Mouse (Mus musculus): ENCODE results near the gene Rnf213. TPM values are rescaled to one million over a fixed set of nuclear protein-coding genes. Genes with fewer than 3 reads are reported as not detected.

Rnf213 gene
- polyA plus RNA-seq, 1 experiment from 2014 or later: 12.0 TPM

GRCm38 (mm10) chr11:119427986-119428385, 35.1 kb downstream of the Rnf213 start:
- Histone ChIP-seq H3K27ac (replicated peaks in 1 of 2; ENCODE audit: control insufficient read depth in 1 of 2, insufficient read depth in 1 of 2, low read depth in 2 of 2, low read length in 2 of 2) (no peak overlapping the region), H3K4me1 (ENCODE audit: control insufficient read depth in 2 of 2, insufficient read depth in 2 of 2, low read length in 2 of 2) (peaks cover 9 to 10% of the 10 kb centered on the region in 2 experiments), H3K36me3 (ENCODE audit: control insufficient read depth, insufficient read depth, low read length) (peaks cover 82% of the 10 kb centered on the region), H3K4me2 (ENCODE audit: low read length) (peak overlapping the region; percentile 63), H3K9ac (ENCODE audit: low read length) (no peak overlapping the region), H3K4me3 (ENCODE audit: control insufficient read depth in 1 of 2, insufficient read depth in 1 of 2, low read depth in 1 of 2, low read length in 2 of 2) (no peak overlapping the region), H3K9me3 (ENCODE audit: control insufficient read depth, low read length) (no peaks in the 10 kb centered on the region), H3K27me3 (ENCODE audit: control insufficient read depth, insufficient read depth, low read length) (no peaks in the 10 kb centered on the region)
- ATAC-seq (ENCODE audit: insufficient number of reproducible peaks, insufficient read depth, low FRiP score, low read depth): no peak
- WGBS: 64% methylated on average over 5 of the region's 5 CpGs

GRCm38 (mm10) chr11:119428649-119429136, 35.8 kb downstream of the Rnf213 start:
- peaks cover 82% of the 10 kb centered on the region for H3K36me3 ChIP-seq (ENCODE audit: control insufficient read depth, insufficient read depth, low read length)
- H3K9me3 ChIP-seq (ENCODE audit: control insufficient read depth, low read length): no peaks in the 10 kb centered on the region
- peak overlapping the region; percentile 8 to 15 for H3K4me3 ChIP-seq (ENCODE audit: control insufficient read depth in 1 of 2, insufficient read depth in 1 of 2, low read depth in 1 of 2, low read length in 2 of 2)
- ATAC-seq (ENCODE audit: insufficient number of reproducible peaks, insufficient read depth, low FRiP score, low read depth): peak; percentile 58; the same call in 1 of the 2 replicates
- H3K27ac ChIP-seq (replicated peaks in 1 of 2; ENCODE audit: control insufficient read depth in 1 of 2, insufficient read depth in 1 of 2, low read depth in 2 of 2, low read length in 2 of 2): no peak overlapping the region
- H3K9ac ChIP-seq (ENCODE audit: low read length): no peak overlapping the region
- peaks cover 9 to 10% of the 10 kb centered on the region in 2 experiments for H3K4me1 ChIP-seq (ENCODE audit: control insufficient read depth in 2 of 2, insufficient read depth in 2 of 2, low read length in 2 of 2)
- WGBS: under 1% methylated on average over 25 of the region's 35 CpGs
- peak overlapping the region; percentile 63 for H3K4me2 ChIP-seq (ENCODE audit: low read length)
- H3K27me3 ChIP-seq (ENCODE audit: control insufficient read depth, insufficient read depth, low read length): no peaks in the 10 kb centered on the region

DNA sequence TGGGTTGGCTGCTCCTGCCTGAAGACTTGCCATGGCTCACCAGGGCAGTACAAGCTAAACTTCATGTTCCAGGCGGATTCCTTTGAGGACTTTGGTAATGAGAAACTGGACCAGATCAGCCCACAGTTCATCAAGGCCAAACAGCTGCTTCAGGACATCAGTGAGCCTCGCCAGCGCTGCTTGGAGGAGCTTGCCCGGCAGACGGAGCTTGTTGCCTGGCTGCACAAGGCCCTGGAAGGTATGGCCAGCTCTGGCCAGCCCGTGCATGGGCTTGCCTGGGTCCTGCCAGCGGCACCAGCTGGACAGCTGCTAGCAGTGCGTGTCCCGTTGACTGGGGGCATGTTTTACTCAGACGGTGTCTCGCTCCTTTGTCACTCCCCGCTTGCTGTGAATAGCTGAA, 38.6 kb downstream of the Rnf213 start:
- H3K27me3 ChIP-seq (ENCODE audit: control insufficient read depth, insufficient read depth, low read length): no peaks in the 10 kb centered on the region
- no peak for ATAC-seq (ENCODE audit: insufficient number of reproducible peaks, insufficient read depth, low FRiP score, low read depth)
- H3K4me1 ChIP-seq (ENCODE audit: control insufficient read depth in 2 of 2, insufficient read depth in 2 of 2, low read length in 2 of 2): peaks cover 9 to 10% of the 10 kb centered on the region in 2 experiments
- no peak overlapping the region for H3K4me2 ChIP-seq (ENCODE audit: low read length)
- no peak overlapping the region for H3K4me3 ChIP-seq (ENCODE audit: control insufficient read depth in 1 of 2, insufficient read depth in 1 of 2, low read depth in 1 of 2, low read length in 2 of 2)
- WGBS: 91% methylated on average over 12 of the region's 12 CpGs
- H3K36me3 ChIP-seq (ENCODE audit: control insufficient read depth, insufficient read depth, low read length): peaks cover 83% of the 10 kb centered on the region
- H3K27ac ChIP-seq (replicated peaks in 1 of 2; ENCODE audit: control insufficient read depth in 1 of 2, insufficient read depth in 1 of 2, low read depth in 2 of 2, low read length in 2 of 2): no peak overlapping the region
- H3K9ac ChIP-seq (ENCODE audit: low read length): no peak overlapping the region
- H3K9me3 ChIP-seq (ENCODE audit: control insufficient read depth, low read length): no peaks in the 10 kb centered on the region

DNA sequence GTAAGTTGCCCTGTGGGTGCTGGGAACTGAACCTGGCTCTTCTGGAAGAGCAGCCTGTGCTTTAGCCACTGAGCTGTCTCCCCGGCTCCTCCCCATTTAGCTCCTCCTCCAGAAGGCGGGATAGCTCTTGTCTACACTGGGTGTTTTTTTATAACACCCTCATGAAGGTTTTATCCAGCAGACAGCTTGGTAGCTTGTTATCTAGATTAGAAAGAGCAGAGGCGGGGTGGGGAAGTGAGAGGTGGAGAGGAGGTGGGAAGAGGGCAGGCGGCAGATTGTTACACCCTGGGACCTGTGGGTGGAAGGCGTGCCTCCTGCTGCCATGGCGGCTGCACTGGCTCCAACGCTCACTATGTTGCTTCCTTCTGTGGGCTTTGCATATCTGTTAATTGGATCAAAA, 39.8 kb downstream of the Rnf213 start:
- H3K27ac ChIP-seq (replicated peaks in 1 of 2; ENCODE audit: control insufficient read depth in 1 of 2, insufficient read depth in 1 of 2, low read depth in 2 of 2, low read length in 2 of 2): no peak overlapping the region
- 64% methylated on average over 7 of the region's 7 CpGs for WGBS

DNA sequence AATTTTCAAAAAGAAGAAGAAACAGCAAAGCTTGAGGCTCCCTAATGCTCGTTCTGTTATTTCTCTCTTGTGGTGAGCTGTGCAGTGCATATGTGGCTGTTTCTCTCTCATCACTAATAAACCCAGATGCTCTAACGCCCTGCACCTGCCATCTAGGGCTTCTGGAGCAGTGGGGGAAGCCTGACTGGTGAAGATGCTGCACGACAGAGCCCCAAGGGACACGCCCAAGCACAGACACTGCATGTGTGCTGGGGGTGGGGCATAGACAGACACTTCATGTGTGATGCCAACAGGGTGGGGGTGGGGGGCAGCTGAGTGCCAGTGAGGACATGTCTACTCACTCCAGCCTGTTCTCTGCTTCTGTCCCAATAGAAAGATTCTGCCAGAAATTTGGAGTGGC, 41.4 kb downstream of the Rnf213 start:
- 78% methylated on average over 4 of the region's 4 CpGs for WGBS
- H3K36me3 ChIP-seq (ENCODE audit: control insufficient read depth, insufficient read depth, low read length): peaks cover 96% of the 10 kb centered on the region
- no peaks in the 10 kb centered on the region for H3K9me3 ChIP-seq (ENCODE audit: control insufficient read depth, low read length)

More for the DNA sequence above, 39.8 kb downstream of the Rnf213 start:
- no peaks in the 10 kb centered on the region for H3K27me3 ChIP-seq (ENCODE audit: control insufficient read depth, insufficient read depth, low read length)
- H3K9me3 ChIP-seq (ENCODE audit: control insufficient read depth, low read length): no peaks in the 10 kb centered on the region
- H3K9ac ChIP-seq (ENCODE audit: low read length): no peak overlapping the region
- no peak overlapping the region for H3K4me2 ChIP-seq (ENCODE audit: low read length)
- ATAC-seq (ENCODE audit: insufficient number of reproducible peaks, insufficient read depth, low FRiP score, low read depth): no peak
- no peak overlapping the region for H3K4me3 ChIP-seq (ENCODE audit: control insufficient read depth in 1 of 2, insufficient read depth in 1 of 2, low read depth in 1 of 2, low read length in 2 of 2)
- peaks cover 83% of the 10 kb centered on the region for H3K36me3 ChIP-seq (ENCODE audit: control insufficient read depth, insufficient read depth, low read length)
- H3K4me1 ChIP-seq (ENCODE audit: control insufficient read depth in 2 of 2, insufficient read depth in 2 of 2, low read length in 2 of 2): peaks cover 6 to 8% of the 10 kb centered on the region in 2 experiments

DNA sequence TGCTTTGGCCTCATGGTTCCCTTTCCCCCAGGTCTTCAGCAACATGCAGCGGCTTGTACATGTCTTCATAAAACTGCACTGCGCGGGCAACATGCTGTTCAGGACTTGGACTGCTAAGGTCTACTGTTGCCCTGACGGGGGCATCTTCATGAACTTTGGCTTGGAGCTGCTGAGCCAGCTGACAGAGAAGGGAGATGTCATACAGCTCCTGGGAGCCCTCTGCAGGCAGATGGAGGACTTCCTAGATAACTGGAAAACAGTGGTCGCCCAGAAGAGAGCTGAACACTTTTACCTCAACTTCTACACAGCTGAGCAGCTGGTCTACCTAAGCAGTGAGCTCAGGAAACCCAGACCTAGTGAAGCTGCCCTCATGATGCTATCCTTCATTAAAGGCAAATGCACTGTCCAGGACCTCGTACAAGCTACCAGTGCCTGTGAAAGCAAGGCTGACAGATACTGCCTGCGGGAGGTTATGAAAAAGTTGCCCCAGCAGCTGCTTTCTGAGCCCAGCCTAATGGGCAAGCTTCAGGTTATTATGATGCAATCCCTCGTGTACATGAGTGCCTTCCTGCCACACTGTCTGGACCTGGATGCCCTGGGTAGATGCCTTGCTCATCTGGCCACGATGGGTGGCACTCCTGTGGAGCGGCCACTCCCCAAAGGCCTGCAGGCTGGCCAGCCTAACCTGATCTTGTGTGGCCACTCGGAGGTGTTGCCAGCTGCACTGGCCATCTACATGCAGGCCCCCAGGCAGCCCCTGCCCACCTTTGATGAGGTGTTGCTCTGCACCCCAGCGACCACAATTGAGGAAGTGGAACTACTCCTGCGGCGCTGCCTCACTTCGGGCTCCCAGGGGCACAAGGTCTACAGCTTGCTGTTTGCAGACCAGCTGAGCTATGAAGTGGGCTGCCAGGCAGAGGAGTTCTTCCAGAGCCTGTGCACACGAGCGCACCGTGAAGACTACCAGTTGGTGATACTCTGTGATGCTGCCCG, 43.3 kb downstream of the Rnf213 start:
- no peak overlapping the region for H3K4me2 ChIP-seq (ENCODE audit: low read length)
- ATAC-seq (ENCODE audit: insufficient number of reproducible peaks, insufficient read depth, low FRiP score, low read depth): no peak
- 74% methylated on average over 19 of the region's 19 CpGs for WGBS
- no peak overlapping the region for H3K4me3 ChIP-seq (ENCODE audit: control insufficient read depth in 1 of 2, insufficient read depth in 1 of 2, low read depth in 1 of 2, low read length in 2 of 2)
- peaks cover 100% of the 10 kb centered on the region for H3K36me3 ChIP-seq (ENCODE audit: control insufficient read depth, insufficient read depth, low read length)
- no peak overlapping the region for H3K9ac ChIP-seq (ENCODE audit: low read length)
- no peaks in the 10 kb centered on the region for H3K4me1 ChIP-seq (ENCODE audit: control insufficient read depth in 2 of 2, insufficient read depth in 2 of 2, low read length in 2 of 2)
- no peaks in the 10 kb centered on the region for H3K9me3 ChIP-seq (ENCODE audit: control insufficient read depth, low read length)
- no peak overlapping the region for H3K27ac ChIP-seq (replicated peaks in 1 of 2; ENCODE audit: control insufficient read depth in 1 of 2, insufficient read depth in 1 of 2, low read depth in 2 of 2, low read length in 2 of 2)
- H3K27me3 ChIP-seq (ENCODE audit: control insufficient read depth, insufficient read depth, low read length): no peaks in the 10 kb centered on the region

More for the DNA sequence above, 41.4 kb downstream of the Rnf213 start:
- no peak overlapping the region for H3K27ac ChIP-seq (replicated peaks in 1 of 2; ENCODE audit: control insufficient read depth in 1 of 2, insufficient read depth in 1 of 2, low read depth in 2 of 2, low read length in 2 of 2)
- no peak for ATAC-seq (ENCODE audit: insufficient number of reproducible peaks, insufficient read depth, low FRiP score, low read depth)
- no peak overlapping the region for H3K4me2 ChIP-seq (ENCODE audit: low read length)
- no peak overlapping the region for H3K4me3 ChIP-seq (ENCODE audit: control insufficient read depth in 1 of 2, insufficient read depth in 1 of 2, low read depth in 1 of 2, low read length in 2 of 2)
- H3K27me3 ChIP-seq (ENCODE audit: control insufficient read depth, insufficient read depth, low read length): no peaks in the 10 kb centered on the region
- no peak overlapping the region for H3K9ac ChIP-seq (ENCODE audit: low read length)
- no peaks in the 10 kb centered on the region for H3K4me1 ChIP-seq (ENCODE audit: control insufficient read depth in 2 of 2, insufficient read depth in 2 of 2, low read length in 2 of 2)

GRCm38 (mm10) chr11:119438776-119439175, 45.9 kb downstream of the Rnf213 start:
- no peak overlapping the region for H3K27ac ChIP-seq (replicated peaks in 1 of 2; ENCODE audit: control insufficient read depth in 1 of 2, insufficient read depth in 1 of 2, low read depth in 2 of 2, low read length in 2 of 2)
- peaks cover 100% of the 10 kb centered on the region for H3K36me3 ChIP-seq (ENCODE audit: control insufficient read depth, insufficient read depth, low read length)

More at GRCm38 (mm10) chr11:119438776-119439175, 45.9 kb downstream of the Rnf213 start:
- H3K4me3 ChIP-seq (ENCODE audit: control insufficient read depth in 1 of 2, insufficient read depth in 1 of 2, low read depth in 1 of 2, low read length in 2 of 2): no peak overlapping the region
- H3K27me3 ChIP-seq (ENCODE audit: control insufficient read depth, insufficient read depth, low read length): no peaks in the 10 kb centered on the region
- no peaks in the 10 kb centered on the region for H3K4me1 ChIP-seq (ENCODE audit: control insufficient read depth in 2 of 2, insufficient read depth in 2 of 2, low read length in 2 of 2)
- WGBS: 90% methylated on average over 8 of the region's 8 CpGs
- no peaks in the 10 kb centered on the region for H3K9me3 ChIP-seq (ENCODE audit: control insufficient read depth, low read length)
- no peak overlapping the region for H3K9ac ChIP-seq (ENCODE audit: low read length)
- no peak overlapping the region for H3K4me2 ChIP-seq (ENCODE audit: low read length)
- ATAC-seq (ENCODE audit: insufficient number of reproducible peaks, insufficient read depth, low FRiP score, low read depth): no peak
